Mouse (Mus musculus): ENCODE data around the gene Kidins220. TPM values are rescaled to one million over a fixed set of nuclear protein-coding genes. Genes with fewer than 3 reads are reported as not detected.

Kidins220 gene
- total RNA-seq, 2 experiments from 2014 or later: 67.8 to 80.8 TPM

Other genes with a start within 250 kb of the Kidins220 start
- 10 to 100 TPM; 14.9 to 18.7 TPM for gene Mboat2, start 144.0 kb upstream of the Kidins220 start, total RNA-seq (2021)
- 100 to 1,000 TPM; 295 to 323 TPM for gene Id2, start 122.2 kb downstream of the Kidins220 start, total RNA-seq (2021)